Mouse (Mus musculus) cerebellum, adult 9-11 months (tissue): ENCODE data around the gene Npr1.

ENCODE experiments used
- DNase-seq: peaks from one replicate; pipeline ENCODE4 v3.0.0; 2022

Gene Npr1

DNA sequence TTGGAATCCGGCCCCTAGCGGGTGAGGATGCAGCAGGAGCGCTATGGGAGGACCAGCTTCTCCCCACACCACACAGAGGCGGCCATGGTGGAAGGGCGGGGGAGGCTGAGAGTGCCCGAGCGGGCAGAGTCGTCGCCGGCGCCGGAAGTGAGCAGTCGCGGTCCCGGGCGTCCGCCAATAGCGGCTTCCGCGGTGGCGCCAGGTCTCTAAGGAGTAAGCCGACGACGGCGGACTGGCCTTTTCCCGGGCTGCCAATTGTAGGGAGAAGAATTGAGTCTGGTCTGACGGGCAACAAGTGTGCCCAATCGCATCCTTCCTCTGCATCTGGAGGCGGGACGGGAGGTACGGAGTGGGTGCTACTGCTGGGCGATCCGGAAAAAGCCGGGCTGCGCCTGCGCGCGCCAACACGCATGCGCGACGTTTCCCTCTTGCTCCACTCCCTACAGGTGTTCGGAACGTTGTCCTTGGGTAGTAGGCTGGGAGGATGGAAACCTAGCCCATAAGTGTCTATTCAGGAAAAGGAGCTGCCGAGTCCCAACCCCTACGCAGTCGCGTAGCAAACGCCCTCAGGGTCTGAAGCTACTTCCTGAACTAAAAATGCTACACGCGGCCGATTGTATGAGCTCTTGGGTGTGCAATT lies 32.2 kb downstream of the Npr1 start, which contains the start of gene Ints3:
Ints3 (minus strand) TSS at position 242 of the 640 bp plus-strand sequence.
- DNase-seq = peak; percentile 100

DNA sequence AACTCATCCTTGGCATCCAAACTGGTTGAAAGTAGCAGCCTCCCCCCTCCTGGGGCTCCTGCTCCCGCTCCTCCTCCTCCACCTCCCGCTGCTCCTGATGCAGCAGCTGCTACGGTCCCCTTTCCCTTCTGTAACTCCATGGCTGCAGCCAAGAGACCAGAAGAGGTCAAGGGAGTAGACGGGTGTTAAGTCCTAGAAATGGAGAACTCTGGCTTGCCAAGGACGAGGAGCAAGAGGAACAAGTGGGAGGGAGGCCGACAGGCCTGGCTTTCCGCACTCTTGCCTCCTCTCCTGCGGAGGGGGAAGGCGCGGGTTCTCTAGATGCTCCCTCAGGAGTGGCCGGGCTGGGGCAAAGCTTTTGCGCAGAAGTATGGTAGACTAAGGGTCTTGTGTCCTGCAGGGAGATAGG lies 32.9 kb downstream of the Npr1 start:
- DNase-seq = peak; percentile 78

DNA sequence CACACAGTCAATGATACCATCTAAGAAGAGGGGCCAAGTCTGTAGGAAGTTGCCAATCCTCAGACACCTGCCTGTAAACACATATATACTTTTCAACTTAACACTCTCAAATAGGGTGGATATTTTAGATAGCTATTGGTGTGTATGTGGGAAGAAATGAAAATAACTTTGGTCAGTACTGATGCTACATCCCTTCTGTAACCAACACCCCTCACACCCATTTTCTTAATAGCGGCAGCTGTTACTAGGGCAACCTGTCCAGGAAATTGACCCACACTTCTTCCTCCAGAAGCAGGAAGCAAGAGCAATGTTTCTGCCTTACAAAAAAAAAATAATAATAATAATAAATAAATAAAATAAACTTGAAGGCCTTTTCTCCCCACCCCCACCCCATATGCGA lies 33.3 kb downstream of the Npr1 start:
- DNase-seq = peak; percentile 18

- no peak for DNase-seq
These were observed 36.1 kb downstream of the Npr1 start for GRCm38 (mm10) chr3:90429576-90429975.

DNA sequence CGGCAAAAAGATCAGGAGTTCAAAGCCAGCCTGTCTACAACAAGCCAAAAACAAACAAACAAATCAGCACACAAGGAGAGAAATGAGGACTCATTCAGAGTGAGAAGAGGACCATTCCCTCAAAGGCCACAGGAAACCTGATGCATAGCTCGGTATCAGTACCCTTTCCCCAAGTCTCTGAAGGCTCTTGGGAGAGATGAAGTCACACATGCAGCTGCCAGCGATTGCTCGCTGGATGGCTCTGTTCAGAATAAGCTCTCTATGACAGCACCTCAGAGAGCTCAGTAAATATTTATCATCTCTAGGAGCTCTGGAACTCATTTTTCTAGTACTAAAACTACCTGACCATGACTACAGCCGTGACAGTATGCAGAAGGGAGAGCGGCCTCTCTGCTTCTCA lies 37.5 kb downstream of the Npr1 start:
- no peak for DNase-seq

- DNase-seq = no peak
These were observed 38.1 kb downstream of the Npr1 start for GRCm38 (mm10) chr3:90427574-90427973.

GRCm38 (mm10) chr3:90425499-90425898 lies 40.2 kb downstream of the Npr1 start:
- DNase-seq = no peak

DNA sequence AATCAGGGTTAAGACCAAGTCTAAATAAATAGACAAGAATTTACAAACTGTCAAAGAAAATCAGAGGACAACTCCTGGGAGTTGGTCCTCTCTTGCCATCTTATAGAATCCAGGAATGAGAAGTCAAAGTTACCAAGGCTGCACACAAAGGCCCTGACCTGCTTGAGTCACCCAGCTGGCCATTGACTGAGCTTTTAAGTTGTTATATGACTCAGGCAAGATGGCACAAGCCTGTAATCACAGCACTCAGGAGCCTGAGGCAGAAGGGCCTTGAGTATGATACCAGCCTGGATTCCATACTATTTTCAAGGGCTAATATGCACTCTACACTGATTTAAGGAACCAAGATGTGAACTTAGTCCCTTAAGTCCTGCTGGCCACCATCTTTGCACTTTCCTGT lies 42.1 kb downstream of the Npr1 start:
- no peak for DNase-seq

DNA sequence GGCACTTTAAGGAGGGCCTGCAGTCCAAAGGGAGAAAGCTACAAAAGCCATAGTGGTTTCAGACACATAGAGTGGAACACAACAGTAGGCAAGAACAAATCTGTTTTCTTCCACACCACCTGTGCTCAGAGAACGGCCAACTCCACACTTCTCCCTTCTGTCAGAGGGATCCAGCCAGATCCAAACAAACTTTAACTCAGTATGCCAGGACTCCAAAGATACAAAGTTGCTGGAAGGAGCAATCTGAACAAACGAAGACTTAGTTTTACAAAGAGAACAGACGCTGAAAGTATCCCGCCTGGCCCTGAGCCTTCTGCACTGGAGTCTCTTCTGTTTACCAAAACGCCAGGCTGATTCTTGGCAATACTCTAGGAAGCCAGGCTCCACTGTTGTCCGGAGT lies 45.0 kb downstream of the Npr1 start:
- DNase-seq = no peak

GRCm38 (mm10) chr3:90413011-90413396 lies 52.7 kb downstream of the Npr1 start:
- DNase-seq = no peak

- DNase-seq = peak; percentile 54
These were observed 53.2 kb downstream of the Npr1 start for GRCm38 (mm10) chr3:90412312-90413010.

DNA sequence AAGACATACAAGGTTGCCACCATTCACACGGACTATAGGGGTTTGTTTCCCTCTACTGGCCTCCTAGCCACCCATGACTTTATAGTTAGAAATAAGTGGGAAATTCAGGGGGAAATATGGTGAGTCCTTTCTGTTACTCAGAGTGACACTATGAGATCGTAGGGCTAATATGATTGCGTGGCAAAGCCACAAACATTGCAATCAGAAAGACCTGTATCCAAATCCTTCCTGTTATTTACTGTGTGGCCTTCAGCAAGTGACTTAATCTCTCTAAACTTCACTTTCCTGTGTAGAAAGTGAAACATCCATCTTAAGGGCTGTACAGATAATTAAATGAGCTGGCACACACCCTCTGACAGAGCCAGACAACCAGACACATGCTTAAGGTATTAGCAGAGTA lies 56.9 kb downstream of the Npr1 start:
- no peak for DNase-seq

GRCm38 (mm10) chr3:90406414-90406813 lies 59.3 kb downstream of the Npr1 start:
- DNase-seq = no peak

DNA sequence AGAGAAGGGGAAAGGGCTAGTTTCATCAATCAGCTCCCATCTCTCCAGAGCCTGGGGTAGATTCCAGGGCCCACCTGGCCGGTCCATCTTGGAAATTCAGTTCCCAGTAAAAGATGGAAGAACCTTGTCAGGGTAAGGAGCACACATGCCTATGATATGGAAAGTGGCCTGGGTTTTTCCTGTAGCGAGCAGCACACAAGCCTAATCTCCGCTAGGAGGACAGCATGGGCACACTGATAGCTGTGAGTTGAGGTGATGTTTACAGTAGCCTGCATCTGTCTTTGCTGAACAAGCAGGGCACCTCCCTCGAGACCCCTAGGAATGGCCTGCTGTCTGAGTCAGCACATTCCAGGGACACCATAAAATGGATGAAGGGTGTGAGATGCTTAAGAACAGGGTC lies 61.1 kb downstream of the Npr1 start:
- DNase-seq = no peak

- DNase-seq = no peak
These were observed 61.5 kb downstream of the Npr1 start for GRCm38 (mm10) chr3:90404121-90404520.

DNA sequence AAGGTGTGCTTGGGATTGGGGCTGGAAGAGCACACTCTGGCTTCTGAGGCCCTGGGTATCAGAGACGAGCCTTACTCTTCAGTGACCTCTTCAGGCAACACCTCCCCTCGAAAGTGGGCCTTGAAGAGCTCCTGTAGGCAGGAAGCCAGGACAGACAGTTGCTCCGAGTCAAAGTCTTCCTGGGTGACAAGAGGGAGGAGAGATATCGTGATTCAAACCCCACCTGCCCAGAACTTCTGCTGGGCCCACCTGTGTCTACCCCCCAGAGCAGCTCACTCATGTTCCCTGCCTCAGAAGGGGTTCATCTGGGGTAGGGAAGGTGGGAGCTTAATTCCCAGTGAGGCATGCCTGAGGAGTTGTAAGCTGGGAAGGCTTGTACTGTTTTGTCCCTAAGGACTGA lies 64.7 kb downstream of the Npr1 start:
- DNase-seq = no peak
